Mouse (Mus musculus) left cerebral cortex, postnatal 10 days (tissue): ENCODE data around the gene Sh2d2a. TPM values are rescaled to one million over a fixed set of nuclear protein-coding genes. Genes with fewer than 3 reads are reported as not detected.
"Not testable (repeated sequence)": the region's sequence is repeated elsewhere in the genome, so short reads cannot be mapped to it uniquely, and the experiment has no call there.

Source experiments
- DNase-seq, 2 experiments: peaks; one replicate each; pipeline ENCODE4 v3.0.0; 2021 to 2022; ENCODE audit warnings: low spot score in 2 of 2, mixed read lengths in 1 of 2; ENCODE audit errors: extremely low spot score in 1 of 2
- intact Hi-C: fragments of 180-260 bp; cut with DNase I; formaldehyde crosslinking; loops from one replicate; pipeline ENCODE4 v1.15.1; 2025
- total RNA-seq, 2 experiments: library from RNA; stranded (reverse); gene quantifications; 2 replicates each; pipeline ENCODE4 v1.2.3; 2021

The Sh2d2a gene
- total RNA-seq, 2 experiments from 2014 or later, result not detected

- no peak for DNase-seq
- intact Hi-C loops, result no loop called here
These were observed 2.6 kb downstream of the Sh2d2a start for GRCm38 (mm10) chr3:87849117-87849516.

GRCm38 (mm10) chr3:87854795-87855568 lies 8.4 kb downstream of the Sh2d2a start:
- no peak for DNase-seq
- intact Hi-C loops, result loop anchor here (5.0 kb wide), 1 partner anchor 63 kb away; no protein-coding TSS in a partner anchor

DNA sequence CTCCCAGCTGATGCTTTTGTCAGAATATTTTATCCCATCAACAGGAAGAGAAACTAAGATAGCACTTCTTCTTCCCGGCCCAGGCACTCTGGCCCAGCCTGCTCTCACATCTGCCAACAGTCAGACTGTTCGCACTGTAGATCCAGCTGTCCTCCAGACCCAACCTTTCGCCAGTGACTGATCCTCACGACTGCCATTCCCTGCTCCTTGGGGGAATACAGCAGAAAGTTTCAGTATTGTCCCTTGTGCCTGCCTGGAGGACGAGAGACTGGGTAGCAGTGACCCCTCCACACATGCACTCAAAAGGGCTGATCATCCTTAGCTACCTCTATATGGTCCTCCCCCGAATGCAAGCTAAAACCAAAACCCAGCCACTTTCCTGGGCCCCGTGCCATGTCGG lies 9.4 kb downstream of the Sh2d2a start:
- intact Hi-C loops, result loop anchor here (5.0 kb wide), 1 partner anchor 64 kb away; no protein-coding TSS in a partner anchor
- DNase-seq, result no peak

- no peak for DNase-seq
- intact Hi-C loops, result loop anchor here (5.0 kb wide), 1 partner anchor 65 kb away; no protein-coding TSS in a partner anchor
These were observed 11.1 kb downstream of the Sh2d2a start for GRCm38 (mm10) chr3:87857666-87858065.

- intact Hi-C loops, result loop anchor here (5.0 kb wide), 1 partner anchor 68 kb away; no protein-coding TSS in a partner anchor
These were observed 13.3 kb downstream of the Sh2d2a start for GRCm38 (mm10) chr3:87859813-87860212.

GRCm38 (mm10) chr3:87864111-87864510 lies 17.6 kb downstream of the Sh2d2a start:
- intact Hi-C loops, DNase-seq: not testable (repeated sequence)

More at GRCm38 (mm10) chr3:87859813-87860212, 13.3 kb downstream of the Sh2d2a start:
- DNase-seq, result peak; percentile 57 to 66

- intact Hi-C loops, result no loop called here
- DNase-seq, result no peak
These were observed 31.2 kb downstream of the Sh2d2a start for GRCm38 (mm10) chr3:87877730-87878129.

GRCm38 (mm10) chr3:87884291-87884690 lies 37.7 kb downstream of the Sh2d2a start:
- no peak for DNase-seq
- intact Hi-C loops, result no loop called here

GRCm38 (mm10) chr3:87884708-87885251 lies 38.2 kb downstream of the Sh2d2a start:
- DNase-seq, result peak; percentile 23 to 73
- intact Hi-C loops, result no loop called here

- DNase-seq, result peak; percentile 92 to 98
- intact Hi-C loops, result no loop called here
These were observed 38.9 kb downstream of the Sh2d2a start, which contains the start of gene Prcc for GRCm38 (mm10) chr3:87885281-87886003. TSS of gene Prcc (minus strand) at chr3:87885608.

- peak in 1 of 2 experiments; percentile 46 for DNase-seq
- intact Hi-C loops, result no loop called here
These were observed 39.4 kb downstream of the Sh2d2a start for GRCm38 (mm10) chr3:87886004-87886365.

DNA sequence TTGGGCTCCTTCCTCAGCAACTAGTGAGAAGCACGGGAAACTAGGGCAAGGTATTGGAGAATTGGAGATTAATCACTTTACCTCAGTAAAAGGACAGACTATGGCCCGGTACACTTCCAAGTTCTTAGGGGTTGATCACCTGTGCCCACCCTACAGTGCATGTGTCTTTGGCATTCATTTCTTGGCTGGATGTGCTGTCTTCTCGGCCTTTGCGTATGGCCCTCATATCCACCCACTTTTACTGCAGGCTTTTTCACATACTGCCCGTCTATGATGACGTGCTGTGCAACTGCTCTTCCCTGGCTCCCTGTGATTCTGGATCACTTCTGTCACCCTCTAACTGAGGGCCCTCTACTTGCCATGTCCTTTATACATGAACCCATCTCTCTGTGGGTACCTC lies 39.9 kb downstream of the Sh2d2a start:
- intact Hi-C loops, result no loop called here
- DNase-seq, result no peak

DNA sequence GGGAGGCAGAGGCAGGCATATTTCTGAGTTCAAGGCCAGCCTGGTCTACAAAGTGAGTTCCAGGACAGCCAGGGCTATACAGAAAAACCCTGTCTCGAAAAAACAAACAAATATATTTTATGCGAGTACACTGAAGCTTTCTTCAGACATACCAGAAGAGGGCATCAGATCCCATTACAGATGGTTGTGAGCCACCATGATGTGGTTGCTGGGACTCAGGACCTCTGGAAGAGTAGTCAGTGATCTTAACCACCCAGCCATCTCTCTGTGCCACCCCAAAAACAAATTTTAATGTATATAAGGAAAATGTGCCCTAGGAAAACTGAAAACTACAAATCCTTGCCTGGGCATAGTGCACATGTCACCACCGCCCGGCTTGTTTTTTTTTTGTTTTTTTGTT lies 40.8 kb downstream of the Sh2d2a start:
- intact Hi-C loops, result not testable (repeated sequence)

GRCm38 (mm10) chr3:87891481-87891880 lies 44.9 kb downstream of the Sh2d2a start:
- intact Hi-C loops, result no loop called here
- DNase-seq, result no peak

More for the DNA sequence above, 40.8 kb downstream of the Sh2d2a start:
- DNase-seq, result not testable (repeated sequence)

GRCm38 (mm10) chr3:87893367-87893905 lies 46.9 kb downstream of the Sh2d2a start:
- intact Hi-C loops, result no loop called here
- no peak for DNase-seq

DNA sequence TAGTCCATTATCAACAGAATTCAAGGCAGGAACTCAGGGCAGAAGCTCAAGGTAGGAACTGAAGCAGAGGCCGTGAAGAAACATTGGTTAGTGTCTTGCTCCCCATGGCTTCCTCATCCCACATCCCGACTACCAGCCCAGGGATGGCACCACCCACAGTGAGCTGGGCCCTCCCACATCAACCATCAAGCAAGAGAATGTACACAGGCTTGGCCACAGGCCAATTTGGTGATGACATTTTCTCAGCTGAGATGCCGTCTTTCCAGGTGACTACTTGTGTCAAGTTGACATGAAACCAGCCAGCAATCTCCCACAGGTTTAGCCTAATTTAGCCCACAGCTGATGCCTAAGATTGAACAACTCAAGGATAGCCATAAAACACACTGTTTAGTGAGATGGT lies 52.7 kb downstream of the Sh2d2a start:
- DNase-seq, result peak in 1 of 2 experiments; percentile 22
- intact Hi-C loops, result no loop called here

DNA sequence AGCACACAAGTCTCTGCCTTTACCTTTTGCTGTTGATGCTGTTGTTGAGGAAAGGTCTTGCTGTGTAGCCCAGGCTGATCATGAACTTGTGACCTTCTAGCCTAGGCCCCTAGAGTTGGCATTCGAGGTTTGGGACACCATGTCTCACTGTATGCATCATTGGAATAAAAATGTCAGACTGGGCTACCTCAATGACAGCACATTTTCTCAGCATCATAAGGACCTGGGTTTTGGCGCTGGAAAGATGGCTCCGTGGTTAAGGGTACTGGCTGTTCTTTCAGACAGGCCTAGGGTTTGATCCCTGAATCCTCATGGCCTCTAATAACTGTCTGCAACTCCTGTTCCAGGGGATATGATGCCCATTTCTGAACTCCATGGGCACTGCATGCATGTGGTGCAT lies 53.2 kb downstream of the Sh2d2a start:
- no peak for DNase-seq
- intact Hi-C loops, result no loop called here

DNA sequence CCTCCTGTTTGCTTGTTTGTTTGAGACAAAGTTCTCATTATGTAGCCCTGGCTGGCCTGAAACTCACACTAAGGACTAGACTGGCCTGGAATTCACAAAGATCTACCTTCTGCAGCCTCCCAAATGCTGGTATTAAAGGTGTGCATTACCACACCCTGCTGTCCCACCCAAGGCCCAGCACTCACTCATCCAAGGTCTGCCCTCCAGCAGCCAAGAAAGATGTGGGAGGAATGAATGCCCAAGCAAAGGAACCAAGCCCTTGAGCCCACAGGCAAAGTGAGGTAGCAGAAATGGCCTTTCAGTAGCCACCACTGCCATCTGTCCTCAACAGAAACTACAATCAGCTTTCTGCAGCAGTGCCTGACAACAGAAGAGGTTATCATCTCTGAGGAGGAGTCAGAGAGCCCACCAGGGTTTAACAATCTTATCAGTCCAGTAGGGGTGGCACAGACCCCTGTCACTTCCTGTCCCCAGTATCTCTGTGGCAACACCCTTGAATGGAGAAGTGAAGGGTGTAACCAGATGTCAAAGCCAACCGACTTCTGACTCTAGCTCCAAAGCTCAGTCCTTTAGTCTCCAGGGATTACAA lies 54.6 kb downstream of the Sh2d2a start:
- intact Hi-C loops, result no loop called here
- no peak for DNase-seq

GRCm38 (mm10) chr3:87901959-87902358 lies 55.4 kb downstream of the Sh2d2a start:
- intact Hi-C loops, DNase-seq: not testable (repeated sequence)
